Mouse (Mus musculus): Measurements from ENCODE around the gene Lyz1.
"Not testable (repeated sequence)": the region's sequence is repeated elsewhere in the genome, so short reads cannot be mapped to it uniquely, and the experiment has no call there.

Gene Lyz1

DNA sequence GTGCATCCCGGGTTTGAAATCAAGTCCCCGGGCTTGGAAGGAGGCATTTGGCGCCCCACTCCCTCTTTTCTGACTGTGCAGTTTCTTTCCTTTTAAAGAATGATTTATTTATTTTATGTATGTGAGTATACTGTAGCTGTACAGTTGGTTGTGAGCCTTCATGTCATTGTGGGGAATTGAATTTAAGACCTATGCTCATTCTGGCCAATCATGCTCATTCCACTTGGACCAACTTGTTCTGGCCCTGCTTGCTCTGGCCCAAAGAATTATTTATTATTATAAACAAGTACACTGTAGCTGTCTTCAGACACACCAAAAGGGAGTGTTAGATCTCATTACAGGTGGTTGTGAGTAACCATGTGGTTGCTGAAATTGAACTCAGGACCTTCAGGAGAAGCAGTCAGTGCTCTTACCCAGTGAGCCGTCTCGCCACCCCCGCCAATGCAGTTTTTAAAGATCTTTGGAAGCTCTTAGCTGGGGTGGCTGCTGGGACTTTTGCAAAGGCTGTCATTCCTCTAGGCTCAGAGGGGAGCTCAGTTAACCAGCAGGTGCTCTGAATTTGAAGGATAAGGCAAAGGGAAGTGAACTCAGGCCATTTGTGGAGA lies 6.2 kb downstream of the Lyz1 start:
- DNase-seq: no peak

DNA sequence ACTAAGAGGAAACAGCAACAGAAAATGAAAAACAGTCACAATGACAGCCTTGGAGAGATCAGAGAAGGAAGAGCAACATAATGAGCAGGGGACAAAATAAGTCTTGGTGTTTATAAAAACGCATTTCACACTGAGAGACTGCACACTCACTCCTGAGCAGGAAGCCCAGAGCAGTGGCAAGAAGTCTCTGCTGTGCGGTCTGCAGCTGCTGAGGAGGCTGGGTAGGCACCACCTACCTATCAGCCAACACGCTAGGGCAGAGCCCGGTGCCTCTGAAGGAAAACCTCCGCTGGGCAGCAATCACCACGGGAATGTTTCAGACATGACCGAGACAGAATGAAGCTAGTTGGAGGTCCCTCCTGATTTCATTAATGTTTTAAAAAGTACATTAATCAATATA lies 7.1 kb downstream of the Lyz1 start:
- not testable (repeated sequence) for DNase-seq

DNA sequence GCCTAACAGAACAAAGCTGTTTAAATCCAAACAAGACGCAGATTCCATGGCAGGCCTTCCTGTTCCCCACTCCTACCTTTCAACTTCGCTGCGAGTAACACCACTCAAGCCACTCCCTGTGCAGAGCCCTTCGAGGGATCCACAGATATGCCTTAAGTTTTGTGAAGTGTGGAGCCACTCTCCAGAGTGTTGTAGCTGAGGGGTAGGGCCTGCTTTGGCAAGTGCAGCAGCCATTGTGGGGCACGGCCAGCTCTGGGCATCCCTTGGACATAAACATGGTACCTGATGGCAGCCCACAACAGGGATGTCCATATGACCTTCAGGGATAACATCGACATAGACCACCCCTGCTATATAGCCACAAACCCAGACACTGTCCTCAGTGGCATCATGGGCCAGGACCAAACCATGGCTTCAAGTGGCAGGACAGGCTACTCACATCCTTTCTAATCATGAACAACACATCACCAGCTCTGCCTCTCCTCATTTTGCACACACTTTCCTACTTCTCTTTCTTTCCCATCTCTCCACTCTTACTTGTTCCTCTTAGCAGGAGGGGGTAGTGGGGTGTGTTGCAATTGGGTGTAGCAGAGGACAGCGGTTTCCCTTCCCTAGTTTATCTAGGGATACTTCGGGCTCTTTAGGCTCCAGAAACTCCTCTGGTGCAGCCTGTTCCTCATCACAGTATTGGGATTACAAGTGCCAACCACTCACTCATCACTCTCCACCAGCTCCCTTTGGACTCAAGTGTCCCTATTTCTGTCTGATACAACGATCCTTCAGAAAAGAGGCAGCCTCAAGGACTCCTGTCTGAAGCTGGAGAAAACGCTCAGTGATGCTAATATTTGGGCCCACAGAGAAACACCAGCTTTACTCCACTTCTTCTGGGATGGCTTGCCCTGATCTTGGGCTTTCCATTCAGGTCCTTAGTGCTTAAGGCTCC lies 7.8 kb downstream of the Lyz1 start:
- DNase-seq: no peak

DNA sequence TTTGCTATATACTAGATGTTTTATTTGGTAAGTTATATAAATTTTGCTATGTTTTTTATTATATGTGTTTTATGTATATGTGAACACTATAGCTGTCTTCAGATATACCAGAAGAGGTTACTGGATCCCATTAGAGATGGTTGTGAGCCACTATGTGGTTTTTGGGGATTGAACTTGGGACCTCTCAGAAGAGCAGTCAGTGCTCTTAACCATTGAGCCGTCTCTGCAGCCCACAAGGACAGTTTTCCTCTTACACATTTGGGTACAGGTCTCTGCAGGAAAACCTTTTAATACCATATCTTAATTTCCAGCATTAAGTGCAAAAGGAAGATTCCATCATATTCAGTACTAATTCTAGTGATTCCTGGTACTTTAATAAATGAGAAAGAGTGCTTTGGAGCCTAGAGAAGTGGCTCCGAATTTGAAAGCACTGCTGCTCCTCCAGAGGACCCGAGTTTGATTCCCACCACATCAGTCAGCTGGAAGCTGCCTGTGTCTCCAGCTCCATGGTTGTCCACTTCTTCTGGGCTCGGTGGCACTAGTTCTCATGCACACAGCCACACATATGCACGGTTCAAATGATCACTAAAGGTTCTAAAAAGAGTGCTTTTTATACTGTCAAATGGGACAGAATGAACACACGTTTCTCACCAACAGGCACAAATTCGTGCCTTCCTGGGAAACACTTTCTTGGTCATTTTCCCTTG lies 8.6 kb downstream of the Lyz1 start:
- no peak for DNase-seq

DNA sequence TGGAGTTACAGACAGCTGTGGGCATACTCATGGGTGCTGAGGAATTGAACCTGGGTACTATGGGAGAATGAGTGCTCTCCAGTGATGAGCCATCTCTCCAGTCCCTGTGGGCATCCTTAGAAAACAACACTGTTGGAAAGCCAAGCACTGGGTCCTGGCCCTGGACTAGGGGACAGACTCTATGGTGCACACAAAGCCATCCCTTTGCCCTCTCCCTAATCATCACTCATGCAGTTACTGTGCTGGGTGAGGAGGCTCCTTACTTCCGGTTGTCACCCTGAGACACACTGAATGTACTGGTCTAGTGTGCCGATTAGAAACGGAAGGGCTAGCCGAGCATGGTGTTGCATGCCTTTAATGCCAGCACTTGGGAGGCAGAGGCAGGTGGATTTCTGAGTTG lies 9.5 kb downstream of the Lyz1 start:
- not testable (repeated sequence) for DNase-seq

DNA sequence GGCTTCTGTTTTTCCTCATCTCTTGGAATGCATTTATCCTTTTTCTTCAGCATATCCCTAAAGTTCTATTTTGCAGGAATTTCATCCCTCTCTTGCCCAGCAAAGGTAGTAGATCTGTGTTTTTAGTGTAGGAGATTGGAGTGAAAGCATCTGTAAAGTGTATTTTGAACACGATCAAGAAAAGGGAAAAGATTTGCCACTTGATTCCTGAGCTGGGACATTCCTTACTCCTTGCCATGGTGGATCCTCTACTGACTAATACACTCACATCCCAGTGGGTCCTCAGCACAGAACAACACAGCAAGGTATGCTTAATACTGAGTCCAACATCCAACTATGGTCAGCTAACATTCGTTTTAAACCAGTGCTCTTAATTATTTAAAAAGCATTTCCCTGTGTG lies 10.1 kb downstream of the Lyz1 start:
- no peak for DNase-seq

DNA sequence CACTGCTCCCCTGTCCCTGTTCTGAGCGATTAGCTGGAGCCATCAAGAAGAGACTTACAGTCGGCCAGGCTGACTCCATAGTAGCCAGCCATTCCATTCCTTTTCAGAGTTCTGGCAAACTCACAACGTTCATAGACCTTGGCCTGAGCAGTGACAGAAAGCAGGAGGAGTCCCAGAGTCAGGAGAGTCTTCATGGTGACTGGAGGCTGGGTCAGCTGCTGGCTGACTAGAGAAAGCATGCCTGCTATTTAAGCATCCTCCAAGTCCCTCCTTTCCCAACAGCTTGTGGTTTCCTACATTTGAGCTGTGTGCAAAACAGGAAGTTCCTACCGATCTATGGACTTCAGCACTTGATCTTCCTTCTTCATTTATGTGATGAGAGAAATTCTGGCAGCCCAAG lies 10.6 kb downstream of the Lyz1 start, which contains the start of gene Lyz2:
Gene Lyz2 (minus strand): TSS at position 273 of the 400 bp plus-strand sequence.
- DNase-seq: peak; percentile 40

DNA sequence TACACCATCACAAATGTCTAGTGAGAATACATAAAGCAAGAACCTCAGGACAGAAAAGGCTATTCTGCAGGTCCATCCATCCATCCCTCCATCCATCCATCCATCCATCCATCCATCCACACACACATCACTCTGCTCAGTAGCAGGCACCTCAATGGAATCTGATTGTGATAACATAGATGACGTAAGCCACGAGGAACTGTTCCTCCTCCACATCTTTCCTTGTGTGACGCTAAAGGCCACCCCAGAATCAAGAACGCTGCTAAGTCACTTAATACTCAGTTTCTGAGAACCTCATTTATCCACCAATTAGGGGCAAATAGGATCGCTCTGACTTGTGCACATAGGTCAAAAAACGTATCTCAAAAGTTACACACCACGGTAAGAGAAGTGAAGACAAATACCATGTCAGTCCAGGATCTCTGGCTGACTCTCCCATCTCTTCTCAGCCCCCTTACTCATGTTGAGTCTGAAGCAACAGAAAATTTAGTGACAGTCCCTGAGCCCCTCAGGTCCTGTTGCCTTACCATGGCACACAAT lies 11.2 kb downstream of the Lyz1 start:
- DNase-seq: no peak

DNA sequence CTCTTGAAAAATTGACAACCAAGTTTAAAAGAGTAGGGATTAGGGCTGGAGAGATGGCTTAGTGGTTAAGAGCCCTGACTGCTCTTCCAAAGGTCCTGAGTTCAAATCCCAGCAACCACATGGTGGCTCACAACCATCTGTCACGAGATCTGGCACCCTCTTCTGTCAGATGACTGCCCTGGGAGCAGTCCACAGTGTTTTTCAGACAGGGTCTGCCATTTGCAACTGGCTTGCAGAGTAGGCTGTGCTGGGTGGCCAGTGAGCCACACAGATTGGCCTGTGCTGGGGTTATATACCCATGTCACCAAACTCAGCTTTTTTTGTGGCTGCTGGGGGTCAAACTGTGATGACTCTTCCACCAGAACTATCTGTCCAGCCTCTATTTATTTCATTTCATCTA lies 12.7 kb downstream of the Lyz1 start:
- DNase-seq: peak; percentile 14

DNA sequence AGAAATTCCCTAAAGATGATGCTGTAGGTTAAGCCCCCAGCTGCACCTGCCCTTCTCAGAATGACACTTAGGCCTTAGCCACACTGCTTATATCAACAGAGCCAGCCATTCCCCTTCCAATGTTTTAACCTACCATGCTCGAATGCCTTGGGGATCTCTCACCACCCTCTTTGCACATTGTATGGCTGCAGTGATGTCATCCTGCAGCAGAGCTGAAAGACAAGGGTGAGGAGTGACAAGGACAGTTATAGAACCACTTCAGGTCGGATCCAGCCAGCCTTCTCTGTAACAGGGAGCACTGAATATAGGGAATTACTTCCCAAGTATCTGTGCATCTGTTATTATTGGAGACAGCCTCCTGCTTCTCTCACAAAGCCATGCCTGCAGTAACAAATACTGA lies 14.2 kb downstream of the Lyz1 start:
- DNase-seq: not testable (repeated sequence)

DNA sequence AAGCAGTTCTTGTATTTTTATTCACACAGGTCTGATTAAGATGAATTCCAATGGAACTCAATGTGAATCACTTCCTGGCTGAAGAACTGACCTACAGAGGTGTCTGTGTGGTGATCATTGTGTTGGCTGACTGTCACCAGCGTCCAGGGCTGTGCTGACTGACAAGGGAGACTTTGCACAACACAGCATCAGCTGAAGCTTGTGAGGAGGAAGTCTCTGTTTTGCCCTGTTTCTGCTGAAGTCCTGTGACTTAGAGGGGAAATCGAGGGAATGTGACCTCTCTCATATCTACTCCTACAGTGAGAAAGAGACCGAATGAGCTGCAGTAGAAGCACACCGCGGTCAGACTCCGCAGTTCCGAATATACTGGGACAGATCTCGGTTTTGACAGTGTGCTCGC lies 14.9 kb downstream of the Lyz1 start:
- not testable (repeated sequence) for DNase-seq

DNA sequence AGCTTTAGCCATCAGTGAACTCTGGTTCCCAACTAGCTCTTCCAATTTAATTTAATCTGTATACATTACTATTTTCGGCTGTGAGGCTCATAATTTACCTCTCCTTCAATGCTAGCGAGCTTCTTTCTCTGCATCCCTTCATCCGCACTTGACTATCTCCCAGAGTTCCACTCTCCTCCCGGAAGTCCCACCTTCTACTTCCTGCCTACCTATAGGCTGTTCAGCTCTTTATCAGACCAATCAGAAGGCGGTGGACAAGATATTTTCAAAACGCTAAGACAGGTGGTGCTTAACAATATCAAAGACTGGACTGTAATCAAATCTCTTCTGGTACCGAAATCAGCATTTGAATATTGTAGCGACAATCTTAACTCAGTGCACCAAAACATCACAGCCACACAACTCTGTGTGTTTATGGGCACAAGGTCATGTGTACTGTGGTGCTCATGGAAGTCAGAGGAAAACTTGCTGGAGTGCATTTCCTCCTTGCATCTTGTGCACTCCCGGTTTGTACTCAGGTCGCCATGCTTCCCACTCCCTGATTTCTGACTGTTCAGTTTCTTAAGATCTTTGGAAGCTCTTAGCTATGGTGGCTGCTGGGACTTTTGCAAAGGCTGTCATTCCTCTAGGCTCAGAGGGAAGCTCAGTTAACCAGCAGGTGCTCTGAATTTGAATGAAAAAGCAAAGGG lies 16.8 kb downstream of the Lyz1 start:
- no peak for DNase-seq

DNA sequence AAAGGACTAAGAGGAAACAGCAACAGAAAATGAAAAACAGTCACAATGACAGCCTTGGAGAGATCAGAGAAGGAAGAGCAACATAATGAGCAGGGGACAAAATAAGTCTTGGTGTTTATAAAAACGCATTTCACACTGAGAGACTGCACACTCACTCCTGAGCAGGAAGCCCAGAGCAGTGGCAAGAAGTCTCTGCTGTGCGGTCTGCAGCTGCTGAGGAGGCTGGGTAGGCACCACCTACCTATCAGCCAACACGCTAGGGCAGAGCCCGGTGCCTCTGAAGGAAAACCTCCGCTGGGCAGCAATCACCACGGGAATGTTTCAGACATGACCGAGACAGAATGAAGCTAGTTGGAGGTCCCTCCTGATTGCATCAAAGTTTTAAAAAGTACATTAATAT lies 18.0 kb downstream of the Lyz1 start:
- not testable (repeated sequence) for DNase-seq

DNA sequence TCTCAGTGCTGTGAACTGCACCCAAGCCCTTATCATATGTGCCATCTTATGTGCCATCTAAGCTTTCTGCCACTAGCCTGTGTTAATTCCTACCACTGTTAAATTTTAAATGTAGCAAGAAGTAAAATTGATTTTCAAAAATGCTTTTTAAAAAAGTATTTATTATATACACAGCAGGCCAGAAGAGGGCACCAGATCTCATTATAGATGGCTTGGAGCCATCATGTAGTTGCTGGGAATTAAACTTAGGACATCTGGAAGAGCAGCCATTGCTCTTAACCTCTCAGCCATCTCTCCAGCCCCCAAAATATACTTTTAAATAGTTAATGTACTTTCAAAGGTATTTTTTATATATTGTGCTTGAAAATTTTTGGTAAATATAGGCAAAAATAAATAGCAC lies 20.6 kb downstream of the Lyz1 start:
- DNase-seq: peak; percentile 12

DNA sequence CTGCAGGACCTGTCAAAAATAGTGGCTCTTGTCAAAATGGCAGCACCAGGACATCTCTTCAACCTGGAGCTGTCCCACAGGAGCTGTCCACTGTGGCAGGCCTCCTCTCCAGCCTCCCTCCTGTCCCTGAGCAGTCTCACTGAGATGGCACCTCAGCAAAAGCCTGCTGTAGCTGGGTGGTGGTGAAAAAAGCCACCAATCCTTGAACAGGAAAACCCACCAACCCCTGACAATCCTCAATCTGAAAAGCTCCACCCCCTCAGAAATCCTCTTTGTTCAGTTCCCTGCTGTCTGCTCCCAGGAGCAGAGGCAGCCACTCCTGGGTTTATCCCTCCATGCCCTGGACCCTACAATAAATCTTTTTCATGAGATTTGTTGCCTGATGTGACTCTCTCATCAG lies 32.8 kb downstream of the Lyz1 start:
- no peak for DNase-seq

DNA sequence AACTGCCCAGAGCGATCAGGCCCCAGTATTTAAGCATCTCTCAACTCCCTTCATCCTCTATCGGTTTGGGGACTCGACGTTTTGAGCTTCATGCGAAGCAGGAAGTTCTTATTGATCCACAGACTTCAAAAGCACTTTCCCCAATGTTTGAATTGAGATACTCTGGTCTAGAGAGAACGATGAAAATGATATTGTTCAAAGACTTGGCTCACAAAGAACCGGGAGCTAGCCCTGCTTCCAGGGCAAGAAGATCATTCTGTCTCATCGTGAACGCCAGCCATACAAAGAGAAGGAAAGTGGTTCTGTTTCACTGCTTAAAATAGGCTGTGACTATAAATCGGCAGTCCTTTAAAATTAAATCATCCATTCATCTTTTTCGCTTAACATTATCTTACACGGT lies 54.1 kb downstream of the Lyz1 start, which contains the start of gene 9530003J23Rik:
Gene 9530003J23Rik (minus strand): TSS at position 101 of the 400 bp plus-strand sequence.
- no peak for DNase-seq
